Comparison of ENCODE assay signal across 24 mouse cellular contexts in the genomic region with DNA sequence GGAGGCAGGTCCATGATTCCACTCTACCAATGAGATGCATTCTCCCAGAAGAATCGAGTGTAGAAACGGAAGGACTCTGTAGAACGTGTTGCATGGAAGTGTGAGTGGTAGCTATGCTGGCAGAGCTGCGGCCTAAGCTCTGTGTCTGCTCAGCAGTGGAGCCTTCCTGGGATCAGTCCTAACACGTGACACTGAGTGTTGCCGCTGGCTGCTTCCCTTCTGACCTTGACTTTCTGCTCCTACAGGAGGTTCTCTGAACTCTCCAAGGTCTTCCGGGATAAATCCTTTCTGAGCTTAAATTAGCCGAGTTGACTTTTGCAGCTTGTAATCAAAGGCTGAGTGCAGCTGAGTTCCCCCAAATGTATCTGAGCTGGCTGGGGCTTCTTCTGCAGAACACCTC. TPM values are rescaled to one million over a fixed set of nuclear protein-coding genes. Genes with fewer than 3 reads are reported as not detected.
DNase-seq lines count a peak whose midpoint lies in the region; ATAC-seq and TF ChIP-seq lines count a peak whose summit lies in the region.
"Had no signal": no experiment of that assay in that cellular context is flagged by ENCODE, and none has a peak within 500 bp of the region (broad histone marks: within the 10 kb centered on the region; RNA-seq: fewer than 3 reads in every experiment).

No protein-coding gene starts in this region.

- TF ChIP-seq CTCF in lung, adult 2 months (IDR thresholded peaks at IDR 0.05; ENCODE audit: insufficient read depth, low read length) = no peak
- no peak for TF ChIP-seq CTCF in cortical plate, adult 2 months (IDR thresholded peaks at IDR 0.05; ENCODE audit: extremely low read depth, insufficient read depth, low read length)

- ATAC-seq in erythroblast, adult 5-6 weeks (replicated peaks; ENCODE audit: low FRiP score, poor library complexity, severe bottlenecking) = no peak
- ATAC-seq: CD4-positive, CD25-positive, alpha-beta regulatory T cell, adult 4 months; forebrain, embryonic 15.5 days; intestine, postnatal 0 days had no signal

- H3K4me3 ChIP-seq in lung, adult 2 months (replicated peaks; ENCODE audit: extremely low read depth, low read depth, low read length) = no peak overlapping the region
- no peak overlapping the region for H3K4me3 ChIP-seq in cortical plate, adult 2 months (ENCODE audit: insufficient read depth, low read length)
- H3K4me3 ChIP-seq: forebrain, embryonic 15.5 days; hindbrain, embryonic 15.5 days; liver, embryonic 15.5 days; neural tube, embryonic 12.5 days had no signal

- H3K4me1 ChIP-seq in lung, adult 2 months (ENCODE audit: control insufficient read depth, insufficient read depth, low read length) = no peaks in the 10 kb centered on the region
- no peaks in the 10 kb centered on the region for H3K4me1 ChIP-seq in cortical plate, adult 2 months (ENCODE audit: control insufficient read depth, insufficient read depth, low read length)
- H3K4me1 ChIP-seq: neural tube, embryonic 12.5 days had no signal

- no peak overlapping the region for H3K27ac ChIP-seq in cortical plate, adult 2 months (ENCODE audit: insufficient read depth, low read length)
- H3K27ac ChIP-seq: forebrain, embryonic 15.5 days; hindbrain, embryonic 15.5 days; liver, embryonic 15.5 days; neural tube, embryonic 12.5 days had no signal

- peak; percentile 86 to 92 for DNase-seq in adrenal gland, adult (ENCODE audit: inconsistent age in 2 of 2, low spot score in 1 of 2)
- DNase-seq in adrenal gland, postnatal 10 days = no peak
- peak; percentile 24 for DNase-seq in lung, postnatal 10 days
- DNase-seq in lung, adult 2 months = no peak
- DNase-seq in heart, postnatal 10 days = peak; percentile 49 to 61
- DNase-seq in frontal cortex, postnatal 10 days (ENCODE audit: low spot score in 2 of 2) = no peak
- DNase-seq: cerebellum, postnatal 14 days; kidney, postnatal 36 days; layer of hippocampus, adult 9-11 months; lung, postnatal 14 days; right cerebral cortex, postnatal 14 days; thymus, postnatal 25 days had no signal

- WGBS in lung, adult 2 months = 77% methylated on average over 8 of the region's 8 CpGs

- no peak for TF ChIP-seq POLR2A in lung, adult 2 months (IDR thresholded peaks at IDR 0.05; ENCODE audit: borderline replicate concordance, extremely low read depth, low read depth, low read length)
- TF ChIP-seq POLR2A in cortical plate, adult 2 months (IDR thresholded peaks at IDR 0.05; ENCODE audit: extremely low read depth, insufficient read depth, low read length) = 0 out of 2 replicates have a peak, but pooled peaks have one; percentile 9

- intact Hi-C loops in heart, postnatal 10 days (cut with DNase I) = no loop called here

RNA-seq across cellular contexts. Expression of a gene that starts 13.6 kb away (rescaled TPM):
- 100 to 1,000 TPM; 549 to 558 TPM for total RNA-seq in adrenal gland, postnatal 10 days (2021)
- 85.5 and 98.7 TPM in 2 replicates for polyA plus RNA-seq in lung, adult 2 months (2012; rRNA removed)
- 18.5 and 20.0 TPM in 2 replicates for polyA plus RNA-seq in cortical plate, adult 2 months (2012; rRNA removed)
- total RNA-seq in heart, postnatal 10 days (2021) = 100 to 1,000 TPM; 159 to 183 TPM
- total RNA-seq in erythroblast, adult 5-6 weeks (2015; ENCODE audit: low replicate concordance) = not detected in 2 replicates
- not detected in 2 replicates for total RNA-seq in erythroblast, adult 5-6 weeks (2017; ENCODE audit: low replicate concordance)
- polyA plus RNA-seq: G1E had no signal

RNA-seq across cellular contexts. Expression of a gene that starts 28.7 kb away (rescaled TPM):
- total RNA-seq in adrenal gland, postnatal 10 days (2021) = 1 to 10 TPM in 1 of 2 experiments, under 1 TPM in 1; 0.67 to 1.1 TPM
- polyA plus RNA-seq in lung, adult 2 months (2012; rRNA removed) = 0.62 TPM in 1 of 2 replicates, not detected in the other
- not detected in 2 replicates for polyA plus RNA-seq in cortical plate, adult 2 months (2012; rRNA removed)
- total RNA-seq in heart, postnatal 10 days (2021) = not detected
- not detected in 2 replicates for total RNA-seq in erythroblast, adult 5-6 weeks (2015; ENCODE audit: low replicate concordance)
- not detected in 2 replicates for total RNA-seq in erythroblast, adult 5-6 weeks (2017; ENCODE audit: low replicate concordance)
- total RNA-seq: G1E; gastrocnemius, postnatal 4 days; left cerebral cortex, postnatal 10 days had no signal
- polyA plus RNA-seq: CD4-positive, CD25-positive, alpha-beta regulatory T cell, adult 4 months; forebrain, embryonic 15.5 days; G1E; hindbrain, embryonic 15.5 days; intestine, postnatal 0 days; liver, embryonic 15.5 days; neural tube, embryonic 12.5 days; stomach, embryonic 16.5 days had no signal

Comparison
In these comparisons a context has a peak if more than half of its experiments do, and no peak if none do; other contexts are left out.
1. DNase-seq: peak in adrenal gland, adult (2 of 2), lung, postnatal 10 days (single experiment) and heart, postnatal 10 days (2 of 2); none in adrenal gland, postnatal 10 days (single experiment), lung, adult 2 months (single experiment) and frontal cortex, postnatal 10 days (0 of 2).
2. RNA of a gene that starts 13.6 kb away (total RNA-seq): 549 to 558 TPM in adrenal gland, postnatal 10 days and 159 to 183 TPM in heart, postnatal 10 days; not detected in erythroblast, adult 5-6 weeks; every median in the first group is over 100 times any median in the second.